Mouse (Mus musculus) hindbrain, embryonic 11.5 days (tissue): ENCODE measurements around the gene Atp2b2. TPM values are rescaled to one million over a fixed set of nuclear protein-coding genes. Genes with fewer than 3 reads are reported as not detected.
A peak's percentile ranks its signal among the peaks of the same experiment; 100 is the strongest.

Experiments used
- ATAC-seq: fragments of 200-750 bp; cut with Nextera tagmentation; 2 replicates; pipeline ENCODE4 v1.8.0; 2017; ENCODE audit warnings: mild to moderate bottlenecking, moderate TSS enrichment, moderate library complexity; ENCODE audit not compliant: low FRiP score
- DNase-seq: peaks from one replicate; pipeline ENCODE4 v3.0.0-alpha.2; 2015; ENCODE audit warnings: low spot score
- H3K27ac ChIP-seq: fragments of 300-500 bp; sonication (generic); 2 replicates; pipeline ENCODE4 v1.5.1; 2014; ENCODE audit warnings: mild to moderate bottlenecking, low read depth, low read length
- H3K27me3 ChIP-seq: fragments of 300-500 bp; sonication (generic); 2 replicates; pipeline ENCODE4 v1.6.1; 2014; ENCODE audit warnings: mild to moderate bottlenecking, low read length, moderate library complexity, mixed read lengths; ENCODE audit not compliant: control insufficient read depth, insufficient read depth
- H3K36me3 ChIP-seq: fragments of 300-500 bp; sonication (generic); 2 replicates; pipeline ENCODE4 v1.6.1; 2014; ENCODE audit warnings: mild to moderate bottlenecking, low read length, moderate library complexity, mixed read lengths; ENCODE audit not compliant: control insufficient read depth, insufficient read depth
- H3K4me1 ChIP-seq: fragments of 300-500 bp; sonication (generic); replicated peaks from 2 replicates; pipeline ENCODE4 v1.6.1; 2014; ENCODE audit warnings: low read length, mixed read lengths; ENCODE audit not compliant: control insufficient read depth, insufficient read depth
- H3K4me2 ChIP-seq: fragments of 300-500 bp; sonication (generic); replicated peaks from 2 replicates; pipeline ENCODE4 v1.6.1; 2014; ENCODE audit warnings: mild to moderate bottlenecking, low read depth, low read length
- H3K4me3 ChIP-seq: fragments of 300-500 bp; sonication (generic); 2 replicates; pipeline ENCODE4 v1.5.1; 2014; ENCODE audit warnings: low read depth, low read length
- H3K9ac ChIP-seq: fragments of 300-500 bp; sonication (generic); 2 replicates; pipeline ENCODE4 v1.6.1; 2014; ENCODE audit warnings: low read depth, low read length
- H3K9me3 ChIP-seq: fragments of 300-500 bp; sonication (generic); 2 replicates; pipeline ENCODE4 v1.6.1; 2016; ENCODE audit warnings: low read length; ENCODE audit not compliant: control insufficient read depth
- WGBS: fragments of 180-500 bp; shearing (Covaris S2); extraction: QIAGEN DNeasy Blood & Tissue Kit; methylation state at CpG from one replicate; pipeline ENCODE4 v1.1.7; 2014; 5-methylcytosine and 5-hydroxymethylcytosine counted together
- polyA plus RNA-seq: library from polyadenylated mRNA; unstranded; fragments of >200 nt; fragmentation: Nextera tagmentation; extraction: Ambion mirVana; gene quantifications from 2 replicates; pipeline ENCODE4 v1.2.1, GENCODE M21; 2014

Atp2b2 gene
- polyA plus RNA-seq, 1 experiment from 2014 or later, result 5.2 TPM

DNA sequence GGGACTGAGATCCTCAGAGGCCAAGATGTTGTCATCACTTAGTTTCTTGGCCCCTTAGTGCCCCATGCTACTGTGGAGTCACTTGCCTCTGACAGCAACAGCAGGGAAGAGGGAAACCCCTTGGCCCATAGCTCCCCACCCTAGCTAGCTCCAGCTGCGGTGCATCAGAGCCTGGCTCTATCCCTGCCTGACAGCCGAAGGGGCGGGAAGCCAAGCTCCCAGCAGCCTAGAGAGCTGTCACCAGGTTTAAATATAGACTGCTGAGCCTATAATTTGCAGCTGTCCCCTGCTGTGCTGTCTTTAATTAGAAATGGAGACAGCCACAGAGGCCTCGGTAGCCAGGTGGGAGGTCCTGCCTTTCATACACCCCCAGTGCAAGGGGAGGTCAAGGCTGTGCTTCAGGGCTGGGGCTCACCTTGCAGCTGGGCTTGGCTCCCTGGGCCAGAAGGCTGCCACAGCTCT is 247.1 kb downstream of the Atp2b2 start:
- 11% methylated on average over 4 of the region's 4 CpGs for WGBS
- Histone ChIP-seq H3K4me3 (no peak overlapping the region), H3K27ac (no peak overlapping the region), H3K9me3 (no peaks in the 10 kb centered on the region), H3K4me1 (no peaks in the 10 kb centered on the region), H3K36me3 (no peaks in the 10 kb centered on the region), H3K9ac (no peak overlapping the region), H3K27me3 (no peaks in the 10 kb centered on the region), H3K4me2 (no peak overlapping the region)
- DNase-seq, result peak; percentile 24
- ATAC-seq, result peak; percentile 69

DNA sequence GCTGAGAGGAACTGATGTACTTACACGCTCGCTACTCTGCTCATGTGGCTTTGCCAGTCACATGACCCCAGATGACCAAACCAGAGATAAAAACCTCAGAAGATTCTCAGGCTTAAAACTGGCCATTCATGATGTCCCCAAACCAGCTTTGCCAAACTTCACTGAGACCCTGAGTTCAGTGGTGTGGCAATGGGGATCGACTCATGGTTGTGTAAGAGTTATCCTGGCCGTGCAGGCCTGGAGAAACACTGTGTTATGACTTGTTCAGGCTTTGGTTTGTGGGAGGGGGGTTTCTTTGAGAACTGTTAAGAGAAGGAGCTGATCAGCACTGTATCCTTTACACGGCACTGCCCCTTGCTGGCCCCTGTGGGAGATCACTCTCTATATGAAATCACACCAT is 250.0 kb downstream of the Atp2b2 start:
- no peak overlapping the region for H3K27ac ChIP-seq
- no peak overlapping the region for H3K4me2 ChIP-seq
- DNase-seq (no peak), ATAC-seq (no peak)
- H3K9ac ChIP-seq, result no peak overlapping the region
- no peaks in the 10 kb centered on the region for H3K9me3 ChIP-seq
- H3K4me1 ChIP-seq, result no peaks in the 10 kb centered on the region
- no peaks in the 10 kb centered on the region for H3K27me3 ChIP-seq
- H3K36me3 ChIP-seq, result no peaks in the 10 kb centered on the region
- WGBS, result 87% methylated on average over 5 of the region's 5 CpGs
- no peak overlapping the region for H3K4me3 ChIP-seq

DNA sequence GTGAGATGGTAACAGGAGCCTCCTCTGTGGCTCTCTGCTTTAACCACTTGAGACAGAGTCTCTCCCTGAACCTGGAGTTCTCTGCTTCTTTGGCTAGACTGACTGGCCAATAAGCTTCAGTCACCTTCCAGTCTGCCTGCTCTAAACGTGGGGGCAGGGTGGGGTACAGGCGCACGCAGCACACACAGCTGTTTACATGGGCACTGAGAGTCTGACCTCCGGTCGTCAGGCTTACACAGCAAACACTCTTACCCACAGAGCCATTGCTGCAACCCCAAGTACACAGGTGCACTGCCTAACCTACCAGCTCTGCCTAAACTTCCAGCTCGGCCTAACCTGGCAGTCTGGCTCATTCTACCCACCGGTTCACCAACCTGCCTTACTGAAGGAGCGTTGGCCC is 251.4 kb downstream of the Atp2b2 start:
- no peak overlapping the region for H3K4me3 ChIP-seq
- ATAC-seq (no peak), DNase-seq (no peak)
- no peak overlapping the region for H3K4me2 ChIP-seq
- no peaks in the 10 kb centered on the region for H3K27me3 ChIP-seq
- no peak overlapping the region for H3K27ac ChIP-seq
- H3K36me3 ChIP-seq, result no peaks in the 10 kb centered on the region
- H3K4me1 ChIP-seq, result no peaks in the 10 kb centered on the region
- H3K9ac ChIP-seq, result no peak overlapping the region
- H3K9me3 ChIP-seq, result no peaks in the 10 kb centered on the region
- 75% methylated on average over 8 of the region's 8 CpGs for WGBS

DNA sequence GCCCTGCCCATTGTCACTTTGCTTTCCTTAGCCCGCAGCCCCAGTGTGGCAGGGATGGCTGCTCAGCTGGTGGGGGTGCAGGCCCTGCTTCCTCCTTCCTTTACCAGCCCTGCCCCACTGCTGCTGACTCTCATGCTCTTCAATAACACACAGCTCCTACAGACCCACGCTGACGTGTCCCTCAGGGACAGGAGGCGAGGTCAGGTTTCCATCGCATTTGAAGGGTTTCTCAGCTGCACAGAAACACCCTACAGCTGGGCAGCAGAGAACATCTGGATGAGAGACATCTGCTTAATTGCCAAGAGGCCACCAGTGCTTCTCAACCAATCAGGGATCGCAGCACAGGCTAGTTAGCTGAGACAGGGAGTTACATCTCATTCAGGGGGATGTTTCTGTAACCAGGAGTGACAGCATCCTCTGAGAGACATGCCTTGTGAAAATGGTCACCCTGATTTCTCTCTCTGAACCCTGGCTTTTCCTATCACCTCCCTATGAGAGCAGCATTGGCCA is 254.9 kb downstream of the Atp2b2 start:
- H3K27me3 ChIP-seq, result no peaks in the 10 kb centered on the region
- peak; percentile 49; the same call in 1 of the 2 replicates for ATAC-seq
- H3K4me1 ChIP-seq, result no peaks in the 10 kb centered on the region
- DNase-seq, result peak; percentile 7
- no peak overlapping the region for H3K4me2 ChIP-seq
- no peaks in the 10 kb centered on the region for H3K9me3 ChIP-seq
- H3K4me3 ChIP-seq, result no peak overlapping the region
- no peaks in the 10 kb centered on the region for H3K36me3 ChIP-seq
- H3K27ac ChIP-seq, result no peak overlapping the region
- no peak overlapping the region for H3K9ac ChIP-seq
- WGBS, result 40% methylated on average over 6 of the region's 6 CpGs

DNA sequence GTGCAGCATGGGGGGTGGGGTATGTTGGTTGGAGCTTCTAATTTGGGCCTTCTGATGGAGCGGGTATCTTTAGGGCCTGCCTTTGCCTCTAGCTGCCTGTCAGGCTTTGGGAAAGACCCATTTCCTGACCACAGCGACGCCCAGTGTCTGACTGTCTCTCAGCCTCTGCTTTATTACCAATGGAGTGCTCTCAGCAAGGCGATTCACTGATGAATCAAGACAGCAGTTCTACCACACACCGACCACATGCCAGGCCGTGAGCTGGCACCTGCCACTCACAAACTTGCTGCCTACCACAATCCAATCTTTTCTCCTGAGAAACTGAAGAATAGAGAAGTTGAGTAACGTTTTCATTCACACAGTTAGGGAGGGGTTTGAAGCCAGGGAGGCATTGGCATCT is 256.8 kb downstream of the Atp2b2 start:
- Histone ChIP-seq H3K27ac (no peak overlapping the region), H3K9ac (no peak overlapping the region), H3K36me3 (no peaks in the 10 kb centered on the region), H3K4me2 (no peak overlapping the region), H3K4me3 (no peak overlapping the region), H3K9me3 (no peaks in the 10 kb centered on the region), H3K4me1 (no peaks in the 10 kb centered on the region), H3K27me3 (no peaks in the 10 kb centered on the region)
- ATAC-seq (no peak), DNase-seq (no peak)
- WGBS, result 78% methylated on average over 7 of the region's 7 CpGs

DNA sequence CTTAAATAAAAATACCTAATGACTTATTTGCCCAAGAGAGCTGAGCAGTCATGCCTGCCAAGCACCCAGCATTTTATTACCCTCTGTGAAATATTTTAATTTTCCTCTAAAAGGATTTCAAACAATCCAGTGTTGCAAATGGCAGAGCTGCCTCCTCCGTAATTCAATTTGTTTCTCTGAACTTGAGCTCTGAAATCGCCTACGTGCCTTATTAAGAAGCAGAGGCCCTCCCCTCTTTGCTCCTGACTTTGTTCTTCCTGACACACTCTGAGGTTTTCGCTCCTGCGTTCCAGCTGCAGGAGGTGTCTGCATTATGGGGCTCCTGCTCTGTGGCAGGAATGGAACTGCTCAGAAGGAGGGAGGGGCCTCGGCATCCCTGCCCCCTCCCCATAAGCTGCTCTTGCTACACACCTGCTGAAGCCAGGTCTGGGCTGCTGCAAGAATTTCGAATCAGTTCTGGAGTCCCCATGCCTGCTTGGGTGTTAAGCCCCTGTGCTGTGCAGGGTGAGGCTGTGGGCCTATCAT is 264.1 kb downstream of the Atp2b2 start:
- no peak overlapping the region for H3K4me3 ChIP-seq
- WGBS, result 69% methylated on average over 7 of the region's 7 CpGs
- no peaks in the 10 kb centered on the region for H3K36me3 ChIP-seq
- no peak for DNase-seq
- H3K27me3 ChIP-seq, result no peaks in the 10 kb centered on the region
- H3K27ac ChIP-seq, result no peak overlapping the region
- H3K4me1 ChIP-seq, result no peaks in the 10 kb centered on the region
- H3K9me3 ChIP-seq, result no peaks in the 10 kb centered on the region
- no peak overlapping the region for H3K4me2 ChIP-seq
- H3K9ac ChIP-seq, result no peak overlapping the region
- ATAC-seq, result no peak

DNA sequence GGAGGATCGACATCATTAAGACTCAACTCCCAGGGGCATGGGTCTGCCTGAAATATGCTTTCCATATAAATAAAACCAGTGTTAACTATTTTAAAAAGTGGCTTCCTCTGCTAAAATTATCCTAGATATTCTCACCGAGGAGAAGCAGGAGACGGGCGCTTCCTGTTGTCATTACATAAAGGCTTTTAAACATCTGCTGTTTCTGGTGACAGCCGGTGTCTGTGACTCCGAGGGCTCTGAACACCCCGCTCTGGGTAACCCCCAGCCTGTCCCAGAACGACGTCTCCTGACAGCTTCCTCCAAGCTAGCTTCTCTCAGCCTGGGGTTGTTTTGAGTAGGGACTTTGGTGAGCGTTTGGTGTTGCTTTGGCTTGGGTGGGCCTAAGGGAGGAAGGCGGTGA is 273.6 kb downstream of the Atp2b2 start:
- WGBS, result 69% methylated on average over 11 of the region's 11 CpGs
- Histone ChIP-seq H3K9ac (no peak overlapping the region), H3K4me3 (no peak overlapping the region), H3K36me3 (no peaks in the 10 kb centered on the region), H3K4me2 (no peak overlapping the region), H3K27ac (no peak overlapping the region), H3K9me3 (no peaks in the 10 kb centered on the region), H3K4me1 (no peaks in the 10 kb centered on the region), H3K27me3 (no peaks in the 10 kb centered on the region)
- ATAC-seq (no peak), DNase-seq (no peak)

DNA sequence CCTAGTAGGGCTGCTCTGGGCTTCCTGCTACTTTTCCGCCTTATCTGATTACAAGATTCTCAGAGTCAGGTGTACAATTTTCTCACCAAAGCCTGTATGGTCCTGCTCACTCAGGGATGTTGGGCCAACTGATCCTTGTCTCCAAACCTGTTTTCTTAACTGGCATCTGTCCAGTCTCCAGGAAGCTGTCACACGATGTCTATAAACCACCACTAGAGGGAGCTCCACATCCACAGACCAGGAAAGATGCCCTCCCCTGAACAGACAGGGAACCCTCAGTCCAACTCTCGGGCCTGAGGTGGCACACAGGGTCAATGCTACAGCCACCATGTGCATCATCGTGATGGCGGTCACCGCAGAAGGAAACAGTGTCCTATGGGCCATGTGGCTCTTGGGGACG is 280.8 kb downstream of the Atp2b2 start:
- peak; percentile 83 for DNase-seq
- Histone ChIP-seq H3K27me3 (no peaks in the 10 kb centered on the region), H3K27ac (no peak overlapping the region)

DNA sequence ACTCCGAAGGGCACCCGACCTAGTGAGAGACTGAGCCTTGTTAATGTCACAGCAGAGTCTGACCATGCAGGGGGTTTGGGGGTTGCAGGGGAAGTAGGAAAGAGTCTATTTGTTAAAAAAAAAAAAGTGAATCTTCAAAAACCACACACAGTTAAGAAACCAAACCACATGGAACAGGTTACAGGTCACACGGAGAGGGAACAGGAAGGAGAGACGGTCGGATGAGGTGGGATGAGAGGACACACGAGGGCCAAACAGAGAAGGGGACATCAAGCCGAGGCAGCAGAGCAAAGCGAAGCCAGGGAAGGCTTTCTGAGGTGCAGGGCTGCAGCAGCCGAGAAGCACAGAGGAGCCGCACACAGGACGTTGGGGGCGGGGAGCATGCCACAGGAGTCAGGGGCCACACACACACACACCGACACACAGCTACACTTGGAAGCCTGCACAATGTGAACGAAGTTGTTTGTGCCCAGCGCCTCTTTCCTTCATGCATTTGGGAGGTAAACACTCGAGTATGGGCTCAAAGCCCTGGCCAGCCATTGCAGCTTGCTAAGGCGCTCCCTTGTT is 293.2 kb downstream of the Atp2b2 start:
- Histone ChIP-seq H3K4me2 (no peak overlapping the region), H3K4me3 (no peak overlapping the region), H3K4me1 (no peaks in the 10 kb centered on the region), H3K9ac (no peak overlapping the region), H3K9me3 (no peaks in the 10 kb centered on the region), H3K36me3 (no peaks in the 10 kb centered on the region), H3K27ac (no peak overlapping the region), H3K27me3 (no peaks in the 10 kb centered on the region; the same call in 1 of the 2 replicates)
- ATAC-seq (no peak), DNase-seq (no peak)
- 62% methylated on average over 17 of the region's 17 CpGs for WGBS

More for the DNA sequence above, 280.8 kb downstream of the Atp2b2 start:
- no peak overlapping the region for H3K4me2 ChIP-seq
- peak; percentile 47; the same call in 1 of the 2 replicates for ATAC-seq
- no peak overlapping the region for H3K9ac ChIP-seq
- H3K4me3 ChIP-seq, result no peak overlapping the region
- no peaks in the 10 kb centered on the region for H3K36me3 ChIP-seq
- WGBS, result 34% methylated on average over 7 of the region's 7 CpGs
- H3K9me3 ChIP-seq, result no peaks in the 10 kb centered on the region
- H3K4me1 ChIP-seq, result no peaks in the 10 kb centered on the region
